Mouse (Mus musculus) stomach, postnatal 0 days (tissue): ENCODE data around the gene Igsf8.

Experiments used
- CTCF ChIP-seq: IDR thresholded peaks from 2 replicates; pipeline ENCODE4 v1.5.1; 2016; ENCODE audit warnings: antibody characterized with exemption, low read depth, mild to moderate bottlenecking, moderate library complexity
- EP300 ChIP-seq: optimal IDR thresholded peaks from 2 replicates; pipeline ENCODE3; 2016; ENCODE audit warnings: antibody characterized with exemption

DNA sequence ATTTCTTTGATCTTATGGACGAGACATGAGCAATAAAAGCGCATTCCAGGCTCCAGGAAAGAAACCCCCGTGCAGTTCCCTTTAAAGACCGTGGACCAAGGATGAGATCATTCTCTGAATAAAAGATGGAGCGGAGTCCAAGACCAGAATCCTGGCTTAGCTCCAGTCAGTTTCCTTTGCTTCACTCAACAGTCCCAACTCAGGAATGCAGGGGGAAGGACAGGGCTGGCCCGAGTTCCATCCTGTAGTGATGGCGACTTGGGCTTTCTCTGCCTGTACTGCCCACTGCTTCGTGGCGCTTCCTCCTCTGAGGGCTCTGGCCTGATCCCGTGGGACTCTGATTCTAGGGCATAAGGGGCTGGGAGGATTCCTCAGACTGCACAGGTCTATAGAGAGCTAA is 41.0 kb upstream of the Igsf8 start:
- TF ChIP-seq CTCF, result no peak
- no peak for TF ChIP-seq EP300
